Mouse (Mus musculus): ENCODE measurements around the gene Rbfox1. TPM values are rescaled to one million over a fixed set of nuclear protein-coding genes. Genes with fewer than 3 reads are reported as not detected.

Gene Rbfox1
- 10 to 100 TPM; 54.9 to 55.6 TPM for total RNA-seq (2021)

DNA sequence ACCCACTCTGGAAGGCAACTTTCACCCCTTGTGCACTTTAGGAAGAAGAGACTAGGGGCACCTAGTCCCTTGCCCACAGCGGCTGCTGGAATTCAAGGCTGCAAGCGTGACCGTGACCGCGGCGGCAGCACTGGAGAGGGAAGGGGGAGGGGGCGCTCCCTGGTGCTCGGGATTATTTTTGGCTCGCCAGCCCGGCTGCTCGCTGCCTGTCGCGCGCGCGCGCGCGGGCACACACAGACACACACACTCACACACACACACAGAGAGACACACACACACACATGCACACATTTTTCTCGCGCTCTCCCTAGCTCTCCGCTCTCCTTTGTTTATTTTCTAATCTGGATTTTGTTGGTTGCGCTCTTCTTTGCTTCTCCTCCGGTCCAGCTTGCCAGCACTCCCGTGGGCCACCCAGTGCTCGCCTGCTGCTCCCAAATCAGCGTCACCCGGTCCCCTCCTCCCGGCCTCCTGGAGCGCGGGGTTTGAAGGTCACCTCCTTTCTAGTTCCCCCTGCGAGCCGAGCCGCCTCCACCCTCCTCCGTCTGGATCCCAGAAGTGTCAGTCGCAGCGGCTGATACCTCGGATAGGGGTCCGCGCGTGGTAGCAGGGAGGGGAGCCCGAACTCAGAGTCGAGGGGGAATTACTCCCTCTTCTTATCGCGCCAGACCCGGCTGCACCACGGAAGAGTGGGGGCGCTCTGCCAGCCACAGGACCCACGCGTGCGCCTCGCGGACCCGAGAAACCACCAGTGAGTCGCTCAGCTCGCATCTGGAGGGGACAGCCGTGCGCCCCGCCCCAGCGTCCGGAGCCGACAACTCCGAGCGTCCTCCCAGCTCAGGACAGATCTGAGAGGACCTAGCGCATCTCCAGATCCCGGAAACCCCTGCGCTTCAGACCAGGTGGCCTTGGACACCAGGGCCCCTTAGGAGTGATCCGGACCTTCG lies at the start of gene Rbfox1:
TSS of gene Rbfox1 (plus strand) at position 610 of the 944 bp plus-strand sequence.
- no peak for DNase-seq
- intact Hi-C loops (cut with DNase I), result loop anchor here (5.0 kb wide), 1 partner anchor 132 kb away; no protein-coding TSS in a partner anchor

DNA sequence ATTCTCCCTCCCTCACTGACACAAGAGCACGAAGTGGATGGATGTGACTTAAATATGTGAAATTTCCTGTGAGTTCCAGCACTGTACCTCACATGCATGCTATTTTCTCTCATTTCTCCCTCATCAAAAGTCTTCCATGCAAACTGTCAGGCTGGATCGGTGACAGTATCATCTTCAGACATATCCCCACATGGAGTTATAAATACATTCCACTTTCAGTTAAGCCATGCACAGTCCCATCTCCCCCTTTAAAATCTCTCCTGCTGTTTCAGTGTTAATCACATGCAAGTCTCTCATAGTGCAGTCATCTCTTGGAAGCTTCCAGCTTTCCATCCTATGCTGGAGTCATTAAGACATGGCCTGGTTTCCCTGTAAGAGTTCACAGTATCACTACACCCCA lies 48.4 kb upstream of the Rbfox1 start:
- intact Hi-C loops (cut with DNase I), result no loop called here
- DNase-seq, result no peak

- no peak for DNase-seq
- intact Hi-C loops (cut with DNase I), result no loop called here
Observed at GRCm38 (mm10) chr16:5841167-5841566, 44.0 kb upstream of the Rbfox1 start.

DNA sequence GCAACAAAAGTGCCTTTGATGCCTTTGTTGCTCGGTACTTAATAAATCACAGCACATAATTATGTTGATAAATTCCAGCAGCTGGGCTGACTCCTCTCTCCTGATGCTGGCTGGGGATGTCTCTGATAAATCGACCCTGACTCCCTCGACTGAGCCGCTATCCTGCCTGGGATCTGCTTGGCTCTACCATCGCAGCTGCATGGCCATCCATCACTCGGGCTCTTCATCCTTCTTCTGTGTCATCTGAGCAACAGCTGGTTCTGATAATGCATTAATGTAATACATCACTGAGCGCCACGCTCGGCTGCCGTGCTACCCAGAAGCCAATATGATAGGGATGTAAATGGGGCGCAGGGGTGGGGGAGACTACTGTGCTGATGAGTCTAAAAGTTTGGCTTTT lies 39.5 kb upstream of the Rbfox1 start:
- intact Hi-C loops (cut with DNase I), result no loop called here

GRCm38 (mm10) chr16:5853055-5853454 lies 32.1 kb upstream of the Rbfox1 start:
- DNase-seq, result no peak
- intact Hi-C loops (cut with DNase I), result no loop called here

More for the DNA sequence above, 39.5 kb upstream of the Rbfox1 start:
- no peak for DNase-seq

DNA sequence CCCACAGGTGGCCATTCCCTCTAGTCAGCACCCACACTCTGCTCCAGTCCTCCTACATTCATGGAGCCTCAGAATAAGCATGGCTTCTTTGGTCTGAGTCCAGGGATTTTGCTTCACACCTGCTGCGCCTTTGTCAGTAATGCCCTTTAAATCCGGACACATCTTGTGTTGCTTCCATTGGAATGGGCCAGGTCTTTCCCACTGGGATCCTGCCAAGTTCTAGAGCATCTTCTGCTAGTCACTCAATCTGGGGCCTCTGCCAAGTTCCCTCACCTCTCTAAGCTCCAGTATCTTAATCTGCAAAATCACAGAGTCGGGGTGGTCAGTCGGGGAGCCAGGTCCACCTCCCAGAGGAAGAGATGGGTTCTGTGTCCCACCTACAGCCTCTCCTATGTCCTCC lies 20.8 kb upstream of the Rbfox1 start:
- no peak for DNase-seq
- intact Hi-C loops (cut with DNase I), result no loop called here

GRCm38 (mm10) chr16:5866966-5867365 lies 18.2 kb upstream of the Rbfox1 start:
- no peak for DNase-seq
- intact Hi-C loops (cut with DNase I), result no loop called here

GRCm38 (mm10) chr16:5870391-5870790 lies 14.8 kb upstream of the Rbfox1 start:
- no peak for DNase-seq
- intact Hi-C loops (cut with DNase I), result no loop called here

- intact Hi-C loops (cut with DNase I), result loop anchor here (2.0 to 5.0 kb wide), 2 partner anchors 135 to 597 kb away; no protein-coding TSS in a partner anchor
- peak; percentile 49 to 65 for DNase-seq
Observed at GRCm38 (mm10) chr16:5881820-5882219, 3.3 kb upstream of the Rbfox1 start.

DNA sequence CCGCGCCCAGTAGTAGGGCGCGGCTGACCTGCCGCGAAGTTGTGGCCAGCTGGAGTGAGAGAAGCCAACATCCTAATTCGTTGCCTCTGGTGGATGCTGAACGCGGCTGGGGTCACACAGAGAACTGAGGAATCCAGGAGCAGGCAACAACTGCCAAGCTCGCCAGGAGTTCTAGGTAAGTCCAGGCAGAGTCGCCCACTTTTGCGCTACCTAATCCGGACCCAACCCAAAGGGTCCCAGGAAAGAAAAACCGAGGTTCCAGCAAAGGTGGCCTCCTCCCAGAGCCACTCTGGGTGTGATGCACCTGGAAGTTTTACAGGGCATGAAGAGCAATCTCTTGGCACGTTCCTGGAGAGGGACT lies 515 bp downstream of the Rbfox1 start:
- no peak for DNase-seq
- intact Hi-C loops (cut with DNase I), result no loop called here

DNA sequence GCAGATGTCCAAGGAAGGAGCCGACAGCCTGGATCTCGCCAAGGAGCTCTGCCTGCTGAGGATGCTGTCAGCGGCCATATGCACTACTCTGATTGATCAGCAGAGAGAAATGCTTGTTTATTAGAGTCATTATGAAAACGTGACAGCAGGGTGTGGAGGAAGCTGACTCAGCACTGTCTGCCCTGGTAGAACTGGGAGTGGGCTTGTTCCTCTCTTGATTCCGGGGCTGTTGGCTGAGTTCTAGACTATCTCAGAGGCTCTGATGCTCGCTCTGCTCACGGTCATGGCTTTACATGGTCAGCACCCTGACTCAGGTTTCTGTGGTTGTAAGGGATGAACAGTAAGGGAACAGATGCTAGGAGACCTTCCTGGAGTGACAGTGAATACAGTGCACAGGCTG lies 10.4 kb downstream of the Rbfox1 start:
- intact Hi-C loops (cut with DNase I), result no loop called here
- DNase-seq, result no peak

GRCm38 (mm10) chr16:5898330-5898729 lies 13.2 kb downstream of the Rbfox1 start:
- DNase-seq, result no peak
- intact Hi-C loops (cut with DNase I), result no loop called here

DNA sequence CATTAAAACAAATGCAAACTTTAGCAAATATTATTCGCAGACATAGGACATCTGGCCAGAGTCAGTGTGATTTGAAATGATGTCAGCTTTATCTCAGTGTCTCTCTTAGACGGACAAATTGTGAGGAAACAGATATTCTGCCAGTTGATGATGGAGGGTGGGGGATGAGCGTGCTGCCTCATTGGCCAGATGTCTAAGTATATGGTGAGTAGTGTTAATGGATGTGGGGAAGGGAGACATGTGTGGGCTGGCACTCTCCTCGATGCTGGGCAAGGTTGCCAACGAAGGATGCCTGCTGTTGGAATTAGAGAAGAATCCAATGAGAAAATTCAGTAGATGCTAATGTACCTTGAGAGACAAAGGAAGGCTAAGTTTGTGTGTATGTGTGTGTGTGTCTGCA lies 25.6 kb downstream of the Rbfox1 start:
- intact Hi-C loops (cut with DNase I), result no loop called here
- no peak for DNase-seq

DNA sequence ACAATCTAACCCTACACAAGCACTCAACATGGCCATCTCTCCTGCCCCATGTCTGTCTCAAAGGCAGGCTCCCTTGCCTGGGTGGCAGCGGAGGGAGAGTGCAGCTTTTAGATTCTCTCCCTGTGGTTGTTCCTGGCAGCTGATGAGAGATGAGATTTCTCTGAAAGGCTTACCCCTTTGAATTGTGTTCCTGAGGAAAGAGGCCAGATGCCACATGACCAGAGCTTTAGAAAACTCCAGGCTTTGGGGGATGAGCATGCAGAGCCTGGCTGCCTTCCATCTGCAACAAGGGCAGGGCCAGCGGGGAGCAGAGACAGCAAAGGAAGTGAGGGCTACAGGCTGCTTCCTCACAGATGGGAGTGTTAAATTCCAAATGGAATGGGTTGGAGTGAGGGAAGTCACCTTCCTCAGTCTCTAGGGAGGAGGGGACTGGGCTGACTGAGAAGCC lies 26.7 kb downstream of the Rbfox1 start:
- DNase-seq, result peak in 1 of 2 experiments; percentile 2
- intact Hi-C loops (cut with DNase I), result no loop called here

GRCm38 (mm10) chr16:5917937-5918336 lies 32.8 kb downstream of the Rbfox1 start:
- DNase-seq, result no peak
- intact Hi-C loops (cut with DNase I), result no loop called here

- intact Hi-C loops (cut with DNase I), result no loop called here
- DNase-seq, result no peak
Observed at GRCm38 (mm10) chr16:5926986-5927385, 41.8 kb downstream of the Rbfox1 start.

GRCm38 (mm10) chr16:5931680-5932079 lies 46.5 kb downstream of the Rbfox1 start:
- intact Hi-C loops (cut with DNase I), result loop anchor here (1.0 kb wide), 1 partner anchor 458 kb away; no protein-coding TSS in a partner anchor
- peak; percentile 52 to 67 for DNase-seq

- intact Hi-C loops (cut with DNase I), result no loop called here
- DNase-seq, result peak in 1 of 2 experiments; percentile 6
Observed at GRCm38 (mm10) chr16:5940016-5940415, 54.9 kb downstream of the Rbfox1 start.

DNA sequence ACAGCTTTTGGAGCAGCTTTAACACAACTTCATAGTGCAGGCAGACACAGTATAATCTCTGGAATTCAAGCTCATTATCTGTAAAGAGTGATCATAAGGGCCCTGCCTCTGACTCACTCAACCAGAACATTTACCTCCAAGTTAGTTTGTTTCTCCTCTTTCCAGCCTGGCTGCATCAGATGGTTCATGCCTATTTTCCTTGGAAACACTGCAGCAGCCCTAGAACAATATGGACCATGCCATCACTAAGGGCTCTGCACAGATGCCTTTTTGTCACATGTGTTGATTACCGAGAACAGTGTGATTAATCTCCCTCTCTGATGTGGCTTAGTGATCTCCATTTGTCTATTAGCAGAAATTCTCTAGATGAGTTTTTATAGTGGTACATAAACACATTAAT lies 60.5 kb downstream of the Rbfox1 start:
- intact Hi-C loops (cut with DNase I), result no loop called here

DNA sequence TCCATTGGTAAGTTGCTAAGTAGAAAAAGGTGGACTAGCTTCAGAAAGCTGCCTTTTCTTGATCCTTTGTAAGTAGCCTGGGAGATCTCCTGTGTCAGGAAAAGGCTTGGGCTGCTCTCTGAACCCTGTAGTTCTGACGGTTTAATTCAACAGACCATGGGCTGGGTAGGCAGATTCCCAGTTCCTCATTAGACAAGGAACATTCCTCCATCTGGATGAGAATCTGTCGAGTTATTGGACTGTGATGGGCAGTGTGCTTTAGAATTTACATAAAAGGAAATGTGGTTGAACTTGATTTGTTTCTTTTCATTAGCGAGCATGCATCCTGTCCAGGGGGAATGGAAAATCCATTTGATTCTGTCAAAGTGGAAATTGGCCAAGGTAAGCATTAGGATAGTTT lies 68.0 kb downstream of the Rbfox1 start:
- intact Hi-C loops (cut with DNase I), result no loop called here
- DNase-seq, result no peak

More for the DNA sequence above, 60.5 kb downstream of the Rbfox1 start:
- no peak for DNase-seq

DNA sequence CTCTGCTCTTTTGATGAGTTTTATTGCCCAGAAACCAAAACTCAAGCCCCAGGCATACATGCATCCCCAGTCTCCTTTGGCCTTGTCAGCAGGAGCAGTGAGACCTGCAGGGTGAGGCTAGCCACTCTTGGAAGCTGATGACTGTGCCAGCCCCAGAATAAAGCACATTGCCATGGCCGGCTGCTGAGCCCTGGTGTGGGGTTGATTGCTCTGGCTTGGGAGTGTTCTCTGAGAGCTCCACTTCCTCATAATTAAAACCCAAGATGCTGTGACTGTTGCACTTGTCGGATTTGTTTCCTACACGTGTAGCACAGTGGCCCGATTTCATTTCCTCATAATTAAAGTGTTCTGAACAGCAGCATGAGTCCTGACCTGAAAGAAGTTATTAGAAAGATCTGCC lies 72.3 kb downstream of the Rbfox1 start:
- intact Hi-C loops (cut with DNase I), result no loop called here
- DNase-seq, result no peak

DNA sequence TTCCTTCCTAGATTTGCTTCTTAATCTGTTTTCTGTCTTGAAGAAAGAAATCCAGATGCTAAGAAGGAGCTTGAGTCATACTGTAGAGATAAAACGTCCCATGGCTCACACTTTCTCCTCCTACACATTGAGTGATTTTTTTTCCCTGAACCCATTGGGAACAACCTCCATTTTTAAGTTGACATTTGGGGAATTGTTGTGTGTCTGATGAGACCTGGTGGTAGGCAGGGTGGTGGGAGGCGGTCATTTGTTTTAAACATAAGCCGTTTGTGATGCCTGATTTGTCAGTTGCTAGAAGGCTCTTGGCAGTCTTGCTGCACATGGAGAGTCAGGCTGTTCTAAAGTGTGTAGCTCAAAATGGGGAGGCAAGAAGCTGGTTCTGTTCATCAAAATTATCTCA lies 76.6 kb downstream of the Rbfox1 start:
- no peak for DNase-seq
- intact Hi-C loops (cut with DNase I), result no loop called here
